Mouse (Mus musculus) c-Kit-positive CD71-positive TER-119-positive erythroid progenitor cells, embryonic 14.5 days (primary cell): ENCODE data around the gene Ttc24.

ENCODE experiments used
- DNase-seq: peaks from one replicate; pipeline ENCODE4 v3.0.0-alpha.2; 2013; ENCODE audit warnings: low spot score

Gene Ttc24

GRCm38 (mm10) chr3:88078204-88078603, at the start of gene Ttc24:
Gene Ttc24 (minus strand): TSS chr3:88078304.
- DNase-seq: no peak

DNA sequence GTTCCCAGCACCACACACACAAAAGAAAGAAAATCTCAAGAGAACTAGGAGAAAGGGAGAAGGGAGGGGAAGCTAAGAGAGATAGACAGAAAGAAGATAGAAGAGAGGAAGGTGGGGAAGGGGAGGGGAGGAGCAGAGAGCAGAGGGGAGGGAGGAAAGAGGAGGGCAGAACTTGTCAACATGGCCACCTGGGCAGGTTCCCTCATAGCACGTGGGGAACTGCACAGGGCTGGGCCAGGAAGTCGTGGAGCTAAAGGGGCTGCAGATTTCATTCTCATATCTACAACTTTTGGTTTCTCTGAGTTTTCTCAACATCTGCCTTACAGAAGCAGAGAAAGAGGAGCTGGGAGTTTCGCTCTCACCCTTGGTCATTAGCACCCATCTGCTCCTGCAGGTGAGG, 49.5 kb upstream of the Ttc24 start:
- no peak for DNase-seq

DNA sequence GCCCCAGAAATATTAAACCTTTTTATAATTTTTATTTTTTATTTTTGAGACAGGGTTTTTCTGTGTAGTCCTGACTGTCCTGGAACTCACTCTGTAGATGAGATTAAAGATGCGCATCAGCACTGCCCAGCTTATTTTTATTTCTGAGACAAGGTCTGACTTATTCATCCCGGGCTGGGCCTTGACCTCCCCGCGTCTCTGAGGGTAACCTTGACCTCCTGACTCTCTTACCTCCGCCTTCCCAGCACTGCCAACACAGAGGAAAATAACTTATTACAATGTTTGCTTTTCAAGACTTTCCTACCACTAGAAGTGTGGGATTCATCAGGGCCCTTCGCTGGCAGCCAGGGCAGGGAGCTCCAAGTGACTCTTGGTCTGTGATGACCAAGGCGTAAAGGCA, 48.1 kb upstream of the Ttc24 start:
- no peak for DNase-seq

DNA sequence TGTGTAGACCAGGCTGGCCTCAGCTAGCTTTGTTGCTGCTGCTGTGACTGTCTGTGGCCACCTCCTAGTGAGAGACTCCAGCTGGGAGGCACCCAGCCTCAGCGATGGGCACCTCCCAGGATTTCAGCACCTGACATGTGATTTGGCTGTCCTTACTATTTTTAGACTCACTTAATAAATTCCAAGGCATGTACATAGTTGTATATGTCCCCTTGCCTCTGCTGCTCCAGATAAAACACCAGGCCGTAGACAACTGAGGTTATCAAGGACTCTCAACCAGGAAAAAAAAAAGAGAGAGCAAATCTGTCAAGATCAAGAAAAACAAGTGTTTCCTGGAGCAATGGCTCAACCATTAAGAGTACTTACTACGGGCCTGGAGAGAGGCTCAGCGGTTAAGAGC, 47.1 kb upstream of the Ttc24 start:
- no peak for DNase-seq

- DNase-seq: no peak
These were observed 43.3 kb upstream of the Ttc24 start for GRCm38 (mm10) chr3:88121164-88122131.

DNA sequence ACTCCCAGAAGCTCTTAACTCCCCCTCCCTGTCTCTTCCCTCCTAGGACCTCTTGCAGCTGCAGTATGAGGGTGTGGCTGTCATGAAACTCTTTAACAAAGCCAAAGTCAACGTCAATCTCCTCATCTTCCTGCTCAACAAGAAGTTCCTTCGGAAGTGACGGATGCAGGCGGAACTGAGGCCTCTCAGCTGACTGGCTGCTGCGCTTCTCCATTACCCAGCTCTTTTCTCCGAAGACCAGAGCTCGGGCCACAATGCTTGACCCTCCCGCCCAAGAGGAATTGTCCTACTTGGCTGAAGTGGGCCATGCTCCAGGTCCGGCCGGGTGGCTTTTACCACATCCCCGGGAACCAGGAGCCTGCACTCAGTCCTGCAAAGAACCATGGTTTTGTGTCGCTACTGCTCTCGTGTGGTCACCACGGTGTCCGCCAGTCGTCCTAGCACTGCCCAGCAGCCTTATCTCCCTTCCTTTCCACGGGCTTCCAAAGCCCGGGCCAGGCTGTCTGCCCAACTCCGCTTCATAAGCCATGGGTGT, 42.1 kb upstream of the Ttc24 start:
- DNase-seq: no peak

DNA sequence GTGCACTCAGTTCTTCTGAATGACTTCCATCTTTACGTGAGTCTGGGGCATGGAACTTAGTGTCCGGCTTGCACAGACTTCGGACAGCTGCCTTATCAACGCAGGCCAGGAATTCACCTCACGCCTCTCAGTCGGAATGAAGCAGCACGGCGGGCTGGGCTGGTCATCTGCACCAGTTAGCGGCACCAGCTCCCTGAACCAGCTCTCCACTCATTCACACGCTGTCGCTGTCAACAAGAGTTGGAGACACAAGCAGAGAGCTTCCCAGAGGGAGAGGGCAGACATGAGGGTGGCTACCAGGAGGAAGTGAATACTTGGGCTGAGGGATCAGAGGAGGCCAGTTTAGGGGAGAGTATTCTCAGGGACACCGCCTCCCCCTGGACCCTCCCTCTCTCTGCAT, 36.3 kb upstream of the Ttc24 start:
- no peak for DNase-seq

- no peak for DNase-seq
These were observed 31.0 kb upstream of the Ttc24 start for GRCm38 (mm10) chr3:88109126-88109525.

DNA sequence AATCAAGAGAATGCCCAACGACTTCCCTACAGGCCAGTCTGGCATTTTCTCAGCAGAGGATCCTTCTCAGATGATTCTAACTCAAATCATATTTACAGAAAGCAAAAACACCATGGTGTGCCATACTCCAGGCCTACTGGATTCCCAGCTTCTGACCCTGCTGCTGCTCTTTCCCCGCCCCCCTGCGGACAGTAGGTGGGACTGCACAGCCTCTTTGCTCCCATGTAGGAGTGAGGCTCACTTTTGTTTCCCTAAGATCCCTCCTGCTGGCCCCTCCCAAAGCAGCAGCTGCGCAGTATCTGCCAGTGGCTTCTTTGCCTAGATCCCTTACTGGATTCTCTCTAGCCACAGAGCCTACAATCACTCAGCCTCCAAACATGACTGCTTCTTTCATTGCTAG, 28.0 kb upstream of the Ttc24 start:
- no peak for DNase-seq

DNA sequence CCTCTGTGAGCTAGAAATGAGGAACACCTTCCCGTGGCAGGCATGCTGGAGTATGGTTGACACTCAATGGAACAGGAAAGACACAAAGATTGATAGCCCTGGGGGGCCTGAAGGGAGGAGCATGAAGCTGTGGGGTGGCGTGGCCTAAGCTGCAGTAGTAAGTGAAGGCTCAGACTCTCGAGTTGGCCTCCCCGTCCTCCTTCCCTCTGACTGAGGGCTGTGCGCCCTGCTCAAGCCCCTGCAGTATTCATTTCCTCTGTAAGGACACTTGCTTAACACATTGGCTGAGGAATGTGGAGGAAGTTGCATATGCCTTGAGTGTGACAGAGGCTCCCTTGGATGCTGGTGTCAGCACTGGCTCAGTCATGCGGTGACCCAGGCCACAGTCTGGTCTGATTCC, 24.5 kb upstream of the Ttc24 start:
- DNase-seq: no peak

DNA sequence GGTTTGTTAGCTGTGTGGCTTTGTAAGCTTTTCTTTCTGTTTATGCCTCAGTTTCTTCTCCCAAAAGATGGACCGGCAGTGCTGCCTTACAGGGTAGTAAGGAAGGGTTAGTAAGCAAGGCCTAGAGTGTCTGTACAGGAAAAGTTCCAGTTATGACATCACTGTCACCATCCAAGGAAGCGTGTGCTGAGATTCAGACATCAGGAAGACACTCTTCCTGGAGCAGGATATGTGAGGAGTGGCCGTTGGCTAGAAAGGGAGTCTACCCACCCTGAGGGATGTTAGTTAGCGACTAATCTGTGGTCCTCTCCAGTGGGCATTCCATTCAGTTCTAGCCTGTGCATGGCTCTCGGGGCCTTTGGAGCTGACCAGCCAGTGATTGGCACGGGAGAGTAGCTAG, 24.1 kb upstream of the Ttc24 start:
- DNase-seq: no peak

DNA sequence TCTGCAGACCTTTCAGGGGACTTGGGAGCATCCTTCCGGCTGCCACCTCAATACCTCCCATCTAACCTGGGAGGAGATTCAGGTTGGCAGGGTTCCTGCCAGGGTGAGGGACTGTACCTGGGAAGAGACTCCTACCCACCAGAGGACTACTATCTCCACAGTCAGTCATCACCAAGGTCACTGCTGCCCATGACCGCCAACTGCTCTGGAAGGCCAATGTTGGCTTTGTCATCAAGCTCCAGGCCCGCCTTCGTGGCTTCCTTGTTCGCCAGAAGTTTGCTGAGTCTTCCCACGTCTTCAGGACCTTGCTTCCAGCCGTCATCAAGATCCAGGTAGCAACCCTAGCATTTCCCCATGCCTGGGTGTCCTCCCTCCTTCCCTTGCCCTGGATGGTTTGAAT, 23.6 kb upstream of the Ttc24 start:
- DNase-seq: no peak

GRCm38 (mm10) chr3:88100251-88100650, 22.1 kb upstream of the Ttc24 start:
- no peak for DNase-seq

DNA sequence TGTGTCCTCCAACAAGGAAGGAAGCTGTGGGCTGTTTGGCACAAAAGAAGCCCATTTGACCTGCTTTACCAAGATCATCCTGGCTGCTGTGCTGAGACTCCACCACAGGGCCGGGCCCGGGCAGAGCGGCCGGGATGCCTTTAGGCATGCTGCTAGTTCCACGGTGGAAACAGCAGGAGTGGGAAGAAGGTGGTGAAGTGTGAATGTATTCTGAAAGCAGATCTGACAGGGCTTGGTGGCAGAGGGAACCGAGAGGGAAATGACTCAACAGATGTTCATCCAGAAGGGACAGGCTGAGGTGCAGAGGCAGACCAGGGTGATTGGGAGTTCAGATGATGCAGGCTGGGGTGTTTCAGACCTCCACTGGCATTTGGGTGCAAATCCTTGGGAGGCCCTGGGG, 19.6 kb upstream of the Ttc24 start:
- no peak for DNase-seq

- no peak for DNase-seq
These were observed 16.0 kb upstream of the Ttc24 start for GRCm38 (mm10) chr3:88094126-88094525.

DNA sequence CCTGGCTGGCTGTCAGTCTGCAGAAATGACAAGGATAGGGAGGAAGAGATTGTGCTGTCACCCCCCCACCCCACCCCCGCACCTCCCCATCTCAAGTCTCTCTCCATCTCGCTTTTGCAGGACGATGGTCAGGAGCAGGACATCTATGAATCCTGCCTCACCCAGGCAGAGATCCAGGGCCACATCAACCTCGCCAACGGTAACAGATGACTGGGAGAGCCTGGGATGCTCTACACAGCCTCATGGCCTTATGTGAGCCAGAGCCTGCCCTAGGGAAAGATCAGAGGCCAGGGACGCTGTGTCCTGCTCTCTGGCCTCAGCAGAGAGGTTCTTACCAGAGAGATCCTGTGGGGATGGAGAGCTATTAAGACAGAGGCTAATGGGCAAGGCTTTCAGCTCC, 12.5 kb upstream of the Ttc24 start:
- no peak for DNase-seq

DNA sequence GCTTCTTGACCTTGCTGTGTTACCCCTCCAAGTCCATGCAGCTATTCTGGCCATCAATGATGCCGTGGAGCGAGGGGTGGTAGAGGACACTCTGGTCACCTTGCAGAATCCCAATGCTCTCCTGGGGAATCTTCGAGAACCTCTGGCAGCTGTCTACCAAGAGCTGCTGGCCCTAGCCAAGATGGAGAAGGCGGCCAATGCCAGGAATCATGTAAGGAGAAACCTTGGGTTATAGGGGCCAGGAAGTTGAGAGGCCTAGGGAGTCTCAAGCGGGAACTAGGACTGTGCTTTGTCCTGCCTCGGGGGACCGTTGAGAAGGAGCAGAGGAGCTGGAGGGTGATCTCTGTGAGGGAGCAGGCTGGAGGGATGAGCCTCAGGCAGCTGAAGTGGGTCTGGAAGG, 12.0 kb upstream of the Ttc24 start:
- DNase-seq: no peak

DNA sequence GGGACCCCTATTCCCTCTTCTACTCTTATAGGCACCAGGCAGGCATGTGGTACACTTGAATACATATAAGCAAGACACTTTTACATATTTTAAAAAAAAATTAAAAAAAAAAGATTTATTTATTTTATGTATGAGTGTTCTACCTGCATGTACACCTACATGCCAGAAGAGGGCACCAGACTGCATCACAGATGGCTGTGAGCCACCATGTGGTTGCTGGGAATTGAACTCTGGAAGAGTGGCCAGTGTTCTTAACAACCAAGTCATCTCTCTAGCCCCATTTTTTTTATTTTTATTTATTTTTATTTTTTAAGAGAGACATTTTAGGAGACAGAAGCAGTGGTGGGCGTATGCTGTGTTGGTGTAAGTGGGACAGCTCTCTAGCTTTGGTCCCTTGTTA, 9.6 kb upstream of the Ttc24 start:
- DNase-seq: no peak

DNA sequence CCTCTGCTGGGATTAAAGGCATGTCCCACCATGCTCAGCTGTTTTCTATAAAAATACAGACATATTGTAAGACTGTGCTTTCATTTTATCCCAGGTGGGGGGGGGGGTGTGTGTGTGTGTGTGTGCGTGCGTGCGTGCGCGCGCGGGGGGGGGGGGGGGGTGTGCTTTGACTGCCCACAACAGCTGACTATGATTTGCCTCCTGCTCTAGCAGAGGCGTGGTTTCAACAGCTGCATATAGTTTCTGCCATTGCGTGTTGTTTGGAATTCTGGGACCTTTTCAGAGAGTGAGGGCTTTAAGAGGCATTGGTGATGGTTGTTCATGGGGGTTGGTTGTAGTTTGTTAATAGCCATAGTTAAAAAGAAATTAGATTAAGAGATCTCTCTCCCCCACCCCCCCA, 7.4 kb upstream of the Ttc24 start:
- DNase-seq: no peak

DNA sequence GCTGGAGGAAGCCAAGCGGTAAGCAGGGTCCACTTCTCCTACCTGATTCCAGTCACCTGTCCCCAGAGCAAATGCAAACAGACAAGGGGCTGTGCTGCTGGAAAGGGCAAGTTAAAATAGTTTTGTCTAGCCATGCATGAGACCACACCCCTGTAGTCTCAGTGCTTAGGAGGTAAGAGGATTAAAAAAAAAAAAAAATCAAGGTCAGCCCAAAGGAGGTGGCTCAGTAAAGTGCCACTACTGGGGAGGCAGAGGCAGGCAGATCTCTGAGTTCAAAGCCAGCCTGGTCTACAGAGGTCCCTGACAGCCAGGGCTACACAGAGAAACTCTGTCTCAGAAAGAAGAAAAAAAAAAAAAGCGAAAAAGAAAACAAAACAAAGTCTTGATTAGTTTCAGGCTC, 5.9 kb upstream of the Ttc24 start:
- no peak for DNase-seq

GRCm38 (mm10) chr3:88082663-88083062, 4.6 kb upstream of the Ttc24 start:
- DNase-seq: peak; percentile 40

GRCm38 (mm10) chr3:88082224-88082618, 4.1 kb upstream of the Ttc24 start:
- DNase-seq: no peak

DNA sequence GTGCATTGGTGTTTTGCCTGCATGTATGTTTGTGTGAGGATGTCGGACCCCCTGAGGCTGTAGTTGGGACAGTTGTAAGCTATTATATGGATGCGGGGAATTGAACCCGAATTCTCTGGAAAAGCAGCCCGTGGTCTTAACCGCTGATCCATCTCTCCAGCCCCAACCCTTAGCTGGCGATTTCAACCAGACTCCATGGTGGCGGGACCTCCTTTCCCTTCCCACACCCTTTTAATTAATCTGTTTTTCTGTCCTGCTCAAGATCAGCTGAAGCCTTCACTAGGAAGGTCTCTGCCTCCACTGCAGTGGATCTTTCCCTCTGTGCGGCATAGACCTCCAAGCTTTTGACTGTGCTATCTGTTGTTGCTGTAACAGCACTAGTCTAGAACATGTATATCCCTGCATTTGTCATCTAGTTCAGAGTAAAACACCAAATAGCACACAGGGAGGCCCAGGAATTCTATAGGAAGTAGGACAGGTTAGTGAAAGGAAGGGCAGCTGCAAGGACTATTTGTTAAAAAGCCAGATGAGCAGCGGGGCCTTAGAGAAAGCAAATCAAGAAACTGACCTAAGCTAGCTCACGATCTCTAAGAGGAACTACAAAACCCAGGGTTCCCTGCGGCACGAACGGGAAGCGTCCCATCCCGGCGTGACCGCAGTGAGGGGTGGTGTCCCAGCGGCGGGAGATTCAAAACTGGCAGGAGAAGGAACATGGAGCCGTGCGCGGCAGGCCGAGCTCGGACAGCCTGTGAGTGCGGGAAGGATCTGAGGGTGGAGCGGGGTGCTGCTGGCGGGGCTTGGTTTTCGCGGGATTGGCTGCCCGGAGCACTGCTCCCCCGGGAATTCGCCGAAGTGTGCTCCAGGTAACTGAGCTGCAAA, 3.5 kb upstream of the Ttc24 start, which contains the start of gene Iqgap3:
Gene Iqgap3 (plus strand): TSS at position 627 of the 879 bp plus-strand sequence.
- peak; percentile 71 for DNase-seq
